Mouse (Mus musculus) urinary bladder, adult 18-20 months (tissue): ENCODE data around the gene Ero1lb.

Experiments
- DNase-seq, 2 experiments: peaks; one replicate each; pipeline ENCODE4 v3.0.0; 2022; ENCODE audit warnings: low spot score in 2 of 2, mixed read lengths in 2 of 2

Gene Ero1lb

GRCm38 (mm10) chr13:12565621-12566390 is at the start of gene Ero1lb:
Gene Ero1lb (plus strand): TSS chr13:12565874.
- peak; percentile 98 to 100 for DNase-seq

GRCm38 (mm10) chr13:12519371-12519770 is 46.3 kb upstream of the Ero1lb start:
- DNase-seq, result no peak

- DNase-seq, result peak; percentile 52 to 69
Observed at GRCm38 (mm10) chr13:12519955-12520584, 45.6 kb upstream of the Ero1lb start, which contains the start of gene Edaradd. Gene Edaradd (minus strand): TSS chr13:12520438.

GRCm38 (mm10) chr13:12522346-12522745 is 43.3 kb upstream of the Ero1lb start:
- no peak for DNase-seq

GRCm38 (mm10) chr13:12525678-12526077 is 40.0 kb upstream of the Ero1lb start:
- DNase-seq, result no peak

GRCm38 (mm10) chr13:12534628-12535027 is 31.0 kb upstream of the Ero1lb start:
- DNase-seq, result no peak

GRCm38 (mm10) chr13:12537971-12538370 is 27.7 kb upstream of the Ero1lb start:
- DNase-seq, result peak; percentile 9 to 47

- no peak for DNase-seq
Observed at GRCm38 (mm10) chr13:12539716-12540115, 26.0 kb upstream of the Ero1lb start.

GRCm38 (mm10) chr13:12540119-12540518 is 25.6 kb upstream of the Ero1lb start:
- no peak for DNase-seq

- DNase-seq, result peak; percentile 53 to 70
Observed at GRCm38 (mm10) chr13:12542006-12542981, 23.4 kb upstream of the Ero1lb start.

- DNase-seq, result no peak
Observed at GRCm38 (mm10) chr13:12543246-12543645, 22.4 kb upstream of the Ero1lb start.

GRCm38 (mm10) chr13:12543880-12544568 is 21.6 kb upstream of the Ero1lb start:
- no peak for DNase-seq

GRCm38 (mm10) chr13:12554211-12554610 is 11.5 kb upstream of the Ero1lb start:
- DNase-seq, result no peak

GRCm38 (mm10) chr13:12559044-12559443 is 6.6 kb upstream of the Ero1lb start:
- no peak for DNase-seq

- DNase-seq, result no peak
Observed at GRCm38 (mm10) chr13:12559462-12560120, 6.1 kb upstream of the Ero1lb start.

- no peak for DNase-seq
Observed at GRCm38 (mm10) chr13:12561729-12562128, 3.9 kb upstream of the Ero1lb start.

GRCm38 (mm10) chr13:12562256-12562655 is 3.4 kb upstream of the Ero1lb start:
- no peak for DNase-seq

- no peak for DNase-seq
Observed at GRCm38 (mm10) chr13:12567936-12568335, 2.3 kb downstream of the Ero1lb start.

- no peak for DNase-seq
Observed at GRCm38 (mm10) chr13:12568597-12569469, 3.2 kb downstream of the Ero1lb start.

- no peak for DNase-seq
Observed at GRCm38 (mm10) chr13:12569741-12570140, 4.1 kb downstream of the Ero1lb start.
